Mouse (Mus musculus) heart, adult 9 months (tissue): Measurements from ENCODE around the gene Cpne8.
"Not testable (repeated sequence)": the region's sequence is repeated elsewhere in the genome, so short reads cannot be mapped to it uniquely, and the experiment has no call there.

ENCODE experiments used
- DNase-seq, 2 experiments: peaks; one replicate each; pipeline ENCODE4 v3.0.0; 2022; ENCODE audit warnings: low spot score in 2 of 2

The Cpne8 gene

DNA sequence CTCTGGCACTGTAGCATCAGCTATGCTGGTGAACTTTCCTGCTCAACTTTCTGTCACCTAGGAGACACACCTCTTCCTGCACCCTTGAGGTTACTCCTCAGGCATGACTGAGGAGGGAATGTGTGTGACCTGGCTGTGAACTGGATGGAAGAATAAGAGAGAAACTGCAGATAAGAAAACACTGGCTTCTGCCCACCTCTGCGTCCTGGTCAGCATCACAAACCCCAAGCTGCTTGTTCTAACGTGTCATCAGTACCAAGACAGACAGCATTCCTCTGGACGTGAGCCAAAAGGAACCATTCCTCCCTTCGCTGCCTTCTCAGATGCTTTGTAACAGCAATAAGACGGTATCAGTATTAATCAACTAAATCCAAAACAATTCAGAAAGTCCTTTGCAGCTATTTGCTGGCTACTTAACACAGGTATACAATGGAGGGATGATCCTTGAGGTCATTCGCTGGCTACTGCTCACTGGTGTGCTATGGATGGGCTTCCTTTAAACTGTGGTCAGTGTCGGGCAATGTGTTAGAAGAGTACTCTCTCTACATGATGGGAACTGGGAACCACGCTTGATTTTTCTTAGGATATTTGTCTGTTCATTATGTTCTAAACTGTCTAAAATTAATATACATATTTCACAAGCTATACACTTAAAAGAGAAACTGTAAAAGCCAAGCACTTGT, 63.0 kb downstream of the Cpne8 start:
- DNase-seq: no peak

DNA sequence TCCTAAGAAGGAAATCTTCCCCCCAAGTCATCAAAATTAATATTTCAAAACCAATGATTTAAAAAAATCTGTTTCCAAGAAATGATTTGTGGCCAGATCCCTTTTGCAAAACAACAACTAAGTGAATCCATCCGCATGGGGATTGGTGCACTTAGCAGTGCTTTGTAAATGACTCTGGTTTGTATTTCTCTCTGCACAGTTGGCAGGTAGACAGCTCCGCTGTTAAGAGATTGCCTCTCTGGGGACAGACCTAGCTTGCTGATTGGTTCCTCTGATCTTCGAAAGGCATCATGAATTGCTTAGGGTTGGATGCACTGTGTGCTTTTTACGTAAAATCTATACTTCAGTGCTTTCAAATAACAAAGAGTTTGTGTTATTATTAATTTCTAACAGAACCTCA, 68.5 kb downstream of the Cpne8 start:
- not testable (repeated sequence) for DNase-seq

DNA sequence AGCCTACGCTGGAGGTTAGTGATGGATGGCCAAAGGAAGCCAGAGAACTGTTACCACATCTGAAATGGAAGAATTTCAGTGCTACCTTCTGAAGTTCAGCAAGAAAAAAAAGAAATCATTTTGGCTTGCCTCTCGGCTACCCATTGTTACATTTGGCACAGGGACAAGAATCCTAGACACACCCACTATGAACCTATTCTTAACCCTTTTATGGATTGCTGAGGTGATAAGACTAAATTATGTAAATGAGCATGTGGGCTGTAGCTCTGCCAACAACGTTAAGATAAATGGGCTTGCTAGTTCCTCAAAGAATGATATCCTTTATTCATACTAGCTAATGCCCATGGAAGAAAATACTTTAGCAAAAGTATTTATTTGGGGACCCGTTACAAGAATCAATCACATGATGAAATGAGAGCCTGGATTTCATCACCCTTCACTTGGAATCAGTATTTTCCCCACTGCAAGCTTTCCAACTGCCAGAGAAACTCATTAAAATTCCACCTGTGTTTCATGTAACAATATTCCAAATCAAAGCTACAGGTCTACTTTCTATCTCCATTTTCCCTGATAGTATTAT, 69.3 kb downstream of the Cpne8 start:
- peak; percentile 6 to 17 for DNase-seq

DNA sequence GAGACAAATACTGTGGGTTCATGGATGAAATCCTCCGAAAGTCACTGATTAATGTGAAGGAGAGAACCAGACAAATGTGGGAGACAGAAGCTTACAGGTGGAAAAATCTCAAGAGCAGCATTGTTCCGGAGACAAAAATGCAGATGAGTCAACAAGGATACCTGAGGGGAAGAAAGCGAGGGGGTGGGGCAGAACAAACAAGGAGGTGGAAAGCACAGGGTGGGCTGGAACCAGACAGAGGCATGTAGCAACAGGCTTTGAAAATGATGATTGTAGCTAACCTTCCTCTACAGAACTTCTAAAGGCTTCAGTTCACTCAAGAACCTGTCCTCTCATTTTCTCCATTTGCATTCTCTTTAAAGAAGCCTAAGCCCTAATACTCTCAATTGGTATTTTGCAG, 70.9 kb downstream of the Cpne8 start:
- DNase-seq: no peak

DNA sequence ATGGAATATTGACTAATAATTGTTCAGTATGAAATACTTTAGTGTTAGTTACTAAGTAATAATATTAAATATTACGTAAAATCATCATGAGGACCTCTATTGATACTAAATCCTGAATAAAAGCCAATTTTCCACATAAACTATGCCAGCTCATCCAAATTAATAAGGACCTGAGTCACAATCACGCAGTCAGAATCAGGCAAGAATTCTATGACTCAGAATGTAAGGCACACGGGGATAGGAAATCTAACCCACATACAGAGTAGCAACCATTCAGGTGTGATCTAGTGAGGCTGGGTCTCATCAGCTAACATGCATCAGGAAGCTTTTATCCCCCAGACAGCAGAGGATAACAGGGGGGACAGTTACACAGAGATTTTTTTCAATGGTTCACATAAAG, 72.1 kb downstream of the Cpne8 start:
- DNase-seq: no peak

DNA sequence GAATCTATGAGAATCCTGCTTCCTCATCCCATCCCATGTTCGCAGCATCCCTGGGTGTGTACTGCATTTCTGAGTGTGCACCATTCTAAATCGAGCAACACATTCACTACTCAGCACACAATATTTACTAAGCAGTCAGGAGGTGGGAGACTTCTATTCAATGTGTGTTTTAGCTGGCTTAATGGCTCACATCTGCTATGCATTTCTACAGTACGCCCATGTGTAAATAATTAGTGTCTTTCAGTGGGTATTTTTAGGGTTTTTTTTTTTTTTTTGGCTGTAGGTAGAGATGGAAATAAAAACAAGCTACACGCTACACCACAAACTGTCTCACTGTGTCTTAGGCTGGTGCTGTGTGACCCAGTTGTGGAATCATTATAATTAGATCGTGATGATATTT, 75.6 kb downstream of the Cpne8 start:
- DNase-seq: no peak

DNA sequence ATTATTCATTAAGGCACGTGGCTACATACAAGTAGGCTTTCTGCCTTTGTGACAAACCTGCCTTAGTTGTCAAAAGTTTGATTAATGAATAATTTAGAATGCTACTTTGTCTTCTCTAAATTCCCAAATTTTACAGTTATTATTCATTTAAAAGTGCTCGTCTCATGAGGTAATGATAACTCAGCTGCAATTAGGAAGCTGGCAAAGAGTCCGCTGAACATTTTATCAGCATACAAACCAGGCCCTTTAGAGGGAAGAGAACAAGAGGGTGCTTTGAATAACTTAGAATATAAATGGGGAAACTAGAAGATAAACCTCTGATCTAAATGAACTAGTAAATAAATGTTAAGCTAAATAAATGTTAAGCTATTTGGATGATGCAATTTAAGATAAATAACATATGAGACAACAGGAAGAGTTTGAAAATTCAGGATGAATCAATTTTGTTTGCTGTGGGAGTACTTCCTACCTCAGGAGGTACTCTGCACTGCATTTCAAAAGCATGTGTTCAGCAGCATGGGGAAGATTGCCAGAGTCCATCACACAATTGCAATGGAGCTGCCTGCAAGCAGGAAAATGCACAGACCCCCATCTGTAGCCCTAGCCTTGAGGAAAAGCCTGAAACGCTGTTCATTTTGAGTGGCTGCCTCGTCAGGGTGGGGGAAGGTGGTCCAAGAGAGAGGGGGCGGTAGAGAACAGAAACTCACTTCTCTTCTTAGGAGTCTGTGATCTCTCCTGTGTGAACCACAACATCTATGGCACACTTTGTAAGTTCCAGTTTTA, 81.3 kb downstream of the Cpne8 start:
- DNase-seq: no peak

DNA sequence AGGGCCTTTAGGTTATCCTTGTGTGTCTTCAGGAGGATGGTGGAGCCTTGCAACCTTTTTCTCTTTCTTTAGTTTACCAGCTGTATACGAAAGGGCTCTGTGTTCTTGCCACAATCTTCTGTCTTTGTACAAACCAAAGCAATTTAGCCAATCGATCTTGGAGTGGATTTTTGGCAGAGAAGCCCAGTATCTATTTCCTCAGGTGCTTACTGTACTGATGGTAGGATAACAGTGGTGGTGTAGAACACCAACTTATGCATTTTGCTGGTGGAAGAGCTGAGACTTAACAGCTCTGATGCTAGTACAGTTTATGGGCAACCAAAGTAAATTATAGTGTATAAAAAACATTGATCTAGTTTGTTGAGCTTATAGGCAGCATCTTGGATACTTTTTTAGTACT, 83.6 kb downstream of the Cpne8 start:
- DNase-seq: no peak

DNA sequence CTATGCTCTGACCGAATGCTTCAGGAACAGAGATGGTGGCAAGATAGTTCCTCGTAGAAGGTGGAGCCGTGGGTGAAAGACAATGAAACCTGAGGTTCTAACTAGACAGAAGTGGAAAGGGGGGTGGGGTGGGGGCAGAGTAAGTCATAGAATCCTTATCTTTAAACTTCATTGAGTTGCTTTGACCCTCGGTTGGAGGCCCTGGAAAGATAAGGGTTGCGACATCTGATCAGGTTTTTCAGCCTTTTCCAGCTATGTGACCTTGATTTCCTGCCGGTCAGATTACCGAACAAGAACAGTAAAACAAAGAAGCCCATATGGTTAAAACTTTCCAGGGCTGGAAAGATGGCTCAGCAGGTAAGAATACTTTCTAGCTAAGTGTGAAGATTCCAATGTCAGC, 89.6 kb downstream of the Cpne8 start:
- DNase-seq: no peak

DNA sequence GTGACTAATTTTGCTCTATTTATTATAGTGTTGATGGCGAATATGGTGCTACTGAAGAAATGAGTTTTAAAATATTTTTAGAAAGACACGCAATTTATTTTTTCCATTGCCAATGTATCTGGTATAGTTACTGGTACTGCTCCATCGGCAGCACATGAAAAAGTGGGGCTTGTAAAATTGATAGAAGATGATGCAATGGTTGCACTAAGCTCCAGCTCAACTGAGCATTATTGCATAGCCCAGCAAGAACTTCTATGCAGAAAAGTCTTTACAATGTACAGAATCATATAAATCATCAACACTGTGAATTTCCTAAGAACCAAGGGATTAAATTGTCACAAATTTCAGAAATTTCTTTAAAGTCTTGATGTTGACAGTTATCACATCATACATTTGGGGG, 101.8 kb downstream of the Cpne8 start:
- DNase-seq: no peak

DNA sequence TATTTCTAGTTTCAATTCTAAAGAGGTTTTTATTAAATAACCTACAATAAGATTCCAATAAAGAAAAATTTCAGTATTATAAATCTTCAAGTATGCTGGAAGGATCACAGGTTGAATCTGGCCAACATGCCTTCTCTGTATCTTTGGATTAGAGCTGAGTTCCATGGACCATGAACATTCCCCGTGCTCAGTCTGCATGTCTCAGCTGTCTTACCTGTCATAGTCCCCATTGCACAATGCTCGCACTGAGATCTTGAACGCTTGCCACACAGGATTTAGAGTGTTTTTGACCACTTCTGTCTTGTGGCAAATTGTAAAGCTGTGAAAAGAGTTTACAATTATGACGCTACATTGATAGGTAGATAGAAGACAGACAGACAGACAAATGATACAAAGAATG, 110.0 kb downstream of the Cpne8 start:
- DNase-seq: no peak

DNA sequence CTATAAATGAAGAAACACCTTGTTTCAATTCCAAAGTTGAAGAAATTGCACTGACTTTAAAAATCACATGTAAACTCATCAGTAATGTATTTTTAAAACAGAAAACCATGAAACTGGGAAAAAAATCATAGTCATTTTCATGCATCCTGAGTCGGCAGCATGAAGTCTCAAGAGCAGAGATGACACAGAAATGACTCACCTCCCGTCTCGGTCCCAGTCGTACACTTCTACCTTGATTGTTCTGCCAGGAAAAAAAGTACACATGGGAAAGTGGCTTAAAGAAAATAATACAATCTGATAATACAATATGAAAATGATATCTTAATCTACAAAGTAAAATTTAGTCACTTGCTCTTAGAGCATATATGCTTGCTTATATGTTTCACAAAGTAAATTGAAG, 111.2 kb downstream of the Cpne8 start:
- DNase-seq: no peak

DNA sequence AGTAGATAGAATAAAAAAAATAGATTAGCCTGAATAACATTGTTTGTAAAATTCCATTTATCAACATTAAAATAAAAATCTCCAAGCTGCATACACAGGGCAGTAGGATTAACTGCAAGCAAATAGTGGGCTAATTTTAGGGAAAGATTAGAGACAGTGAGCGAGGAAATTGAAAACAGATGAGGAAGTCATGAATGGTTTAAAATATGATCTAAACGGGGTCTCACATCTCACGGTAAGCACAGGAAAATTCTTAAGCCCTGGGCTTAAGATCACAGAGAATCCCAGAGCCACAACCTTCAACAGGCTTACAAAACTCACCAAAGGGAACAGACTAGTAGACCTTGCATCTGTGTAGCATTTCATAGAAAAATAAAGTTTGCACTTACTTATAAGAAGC, 115.2 kb downstream of the Cpne8 start:
- DNase-seq: no peak

DNA sequence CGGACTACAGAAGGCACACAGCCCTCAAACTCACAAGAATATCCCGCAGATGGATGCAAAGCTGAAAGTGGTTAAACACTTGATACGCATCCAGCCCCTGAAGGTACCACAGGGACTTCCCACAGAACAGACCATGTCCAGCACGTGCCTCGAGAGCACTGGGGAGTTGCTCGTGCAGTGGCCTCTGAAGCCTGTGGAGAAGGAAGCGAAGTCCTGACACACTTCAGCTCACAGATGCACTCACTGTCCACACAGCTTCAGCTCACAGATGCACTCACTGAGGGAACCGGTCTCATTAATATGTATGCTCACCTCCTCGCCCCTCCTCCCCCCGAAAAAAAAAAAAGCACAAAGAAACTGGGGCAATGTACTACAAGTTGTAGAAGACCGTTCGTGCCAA, 117.6 kb downstream of the Cpne8 start:
- DNase-seq: no peak

DNA sequence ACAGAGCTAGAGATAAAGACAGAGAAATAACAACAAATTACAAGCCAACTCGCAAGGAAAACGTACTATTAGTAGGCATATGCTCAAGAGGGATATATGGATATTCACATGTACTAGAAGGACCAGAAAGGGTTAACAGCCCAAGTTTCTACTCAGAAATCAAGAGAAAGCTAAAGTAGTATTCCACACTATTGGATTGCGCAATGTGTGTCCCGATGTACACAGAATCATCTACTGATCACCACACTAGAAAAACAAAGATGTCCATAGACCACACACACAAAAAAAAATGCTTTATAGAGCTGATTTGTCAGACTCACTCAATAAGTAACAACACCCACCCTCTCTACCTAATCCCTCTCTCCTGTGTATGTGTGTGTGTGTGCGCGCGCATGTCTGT, 130.6 kb downstream of the Cpne8 start:
- DNase-seq: no peak

DNA sequence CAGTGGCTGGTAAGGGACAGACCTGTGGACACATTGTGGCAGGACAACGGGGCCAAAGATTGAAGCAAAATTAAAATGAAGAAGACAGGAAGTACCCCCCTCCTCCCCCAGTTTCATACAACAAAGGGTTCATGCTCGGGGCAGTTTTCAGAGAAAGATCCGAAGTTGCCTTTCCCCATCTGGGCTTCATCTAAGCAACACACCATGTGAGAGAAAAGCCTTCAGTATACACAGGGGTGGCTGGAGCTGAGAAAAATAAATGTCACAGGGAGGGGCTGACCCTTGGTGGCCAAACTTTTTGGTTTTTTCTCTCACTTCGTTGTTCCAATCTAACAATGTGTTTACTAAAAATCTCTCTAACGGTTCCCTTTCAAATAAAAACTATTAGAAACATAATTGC, 135.8 kb downstream of the Cpne8 start:
- DNase-seq: no peak

DNA sequence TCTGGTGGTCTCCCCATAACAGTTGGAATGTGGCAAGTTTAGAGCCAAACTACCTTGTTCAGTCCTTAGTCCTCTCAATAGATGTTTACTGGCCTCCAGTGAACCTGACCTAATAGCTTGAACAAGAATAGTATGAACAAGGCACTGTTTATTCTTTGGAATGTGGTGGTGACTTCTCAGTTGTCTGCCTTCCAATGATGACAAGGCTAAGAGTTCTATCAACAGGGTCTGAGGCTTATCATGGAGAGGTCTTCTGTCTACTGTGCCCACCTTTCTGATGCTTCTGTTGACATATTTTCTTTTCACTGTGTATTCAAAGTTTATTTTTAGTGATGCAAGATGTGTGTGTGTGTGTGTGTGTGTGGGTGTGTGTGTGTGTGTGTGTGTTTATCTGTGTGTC, 137.1 kb downstream of the Cpne8 start:
- DNase-seq: no peak

DNA sequence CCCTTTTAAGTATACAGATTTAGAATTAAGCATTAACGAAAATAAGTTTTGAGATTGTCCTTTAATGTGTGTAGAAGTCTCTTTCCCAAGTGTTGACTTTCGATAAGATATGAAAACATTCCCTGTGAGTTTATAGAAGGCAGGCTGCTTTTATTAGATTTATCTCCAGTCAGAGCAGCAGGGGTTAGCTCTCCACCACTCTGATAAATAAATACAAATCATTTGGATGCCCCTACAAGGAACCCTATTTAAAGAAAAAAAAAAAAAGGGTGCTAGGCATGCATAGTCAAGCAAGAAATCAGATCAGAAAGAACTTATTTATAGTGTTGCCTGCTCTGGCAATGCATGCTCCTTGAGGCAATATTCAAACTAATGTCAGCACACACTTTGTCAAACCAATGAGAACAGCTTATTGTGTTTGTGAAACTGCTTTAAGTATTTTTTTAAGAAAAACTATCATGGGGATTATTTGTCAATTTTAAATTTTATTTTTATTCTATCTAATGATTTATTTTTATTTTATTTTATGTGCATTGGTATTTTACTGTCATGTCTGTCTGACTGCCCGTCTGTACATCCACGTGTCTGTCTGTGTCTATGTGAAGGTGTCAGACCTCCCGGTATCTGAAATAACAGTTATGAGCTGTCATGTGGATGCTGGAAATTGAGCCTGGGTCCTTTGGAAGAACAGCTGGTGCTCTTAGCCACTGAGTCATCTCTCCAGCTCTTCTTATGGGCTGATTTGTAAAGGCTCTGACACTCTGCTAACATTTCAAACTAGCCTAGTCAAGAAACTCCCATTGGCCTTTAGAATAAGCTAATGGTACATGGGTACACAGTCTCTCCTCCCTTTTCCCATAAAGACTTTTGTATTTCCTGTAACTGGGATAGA, 142.7 kb downstream of the Cpne8 start:
- DNase-seq: no peak

DNA sequence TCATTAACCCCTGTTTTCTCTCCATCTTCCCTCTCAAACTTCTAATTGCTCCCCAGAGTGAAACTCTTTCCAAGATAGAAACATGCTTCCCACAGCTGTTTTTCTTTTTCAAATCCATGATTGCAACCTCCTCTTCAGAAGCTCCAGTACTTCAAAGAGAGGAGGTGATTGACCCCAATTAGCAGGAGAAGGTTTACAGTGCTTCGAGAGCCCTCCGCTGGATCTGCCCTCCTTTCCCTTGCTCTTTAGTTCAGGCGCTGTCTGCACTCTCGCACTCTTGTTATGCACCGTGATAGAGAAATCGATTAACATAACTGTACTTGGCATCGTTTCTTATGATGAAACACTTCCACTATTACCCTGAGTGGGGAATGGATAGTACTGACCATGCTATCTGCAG, 143.5 kb downstream of the Cpne8 start:
- no peak for DNase-seq

DNA sequence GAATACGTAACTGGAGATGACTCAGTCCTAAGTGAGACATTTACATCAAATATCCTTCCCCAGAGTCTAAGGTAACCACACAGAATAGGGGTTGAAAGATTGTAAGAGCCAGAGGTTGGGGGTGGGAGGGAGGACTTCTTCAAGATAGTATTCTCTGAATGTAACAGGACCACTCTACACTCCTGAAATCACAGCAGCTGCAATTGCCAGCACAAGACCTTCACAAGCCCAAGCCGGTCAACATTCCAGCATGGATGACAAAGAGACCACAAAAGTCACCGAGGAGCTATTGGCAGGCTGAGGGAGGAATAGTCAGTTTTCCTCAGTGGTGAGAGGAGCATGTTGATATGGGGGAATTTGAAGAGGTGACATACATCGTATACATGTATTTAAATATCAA, 166.5 kb downstream of the Cpne8 start:
- DNase-seq: no peak

DNA sequence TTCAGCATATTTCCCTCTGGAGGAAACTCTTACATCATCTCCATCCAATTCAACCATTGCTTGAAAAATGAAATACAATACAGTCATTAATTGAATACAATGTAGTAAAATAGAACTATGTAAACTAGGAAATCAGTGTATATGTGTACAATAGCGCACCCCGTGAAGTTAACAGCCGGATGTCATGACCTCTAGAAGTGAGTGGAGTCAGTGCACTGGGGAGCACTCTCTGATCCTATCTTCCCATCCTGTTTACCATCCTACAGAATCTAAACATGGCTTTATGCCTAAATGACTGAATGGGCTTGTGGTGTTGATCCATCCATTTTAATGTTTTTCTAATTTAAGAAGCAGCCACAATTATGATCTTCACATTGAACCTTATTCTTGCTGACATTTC, 182.2 kb downstream of the Cpne8 start:
- no peak for DNase-seq

DNA sequence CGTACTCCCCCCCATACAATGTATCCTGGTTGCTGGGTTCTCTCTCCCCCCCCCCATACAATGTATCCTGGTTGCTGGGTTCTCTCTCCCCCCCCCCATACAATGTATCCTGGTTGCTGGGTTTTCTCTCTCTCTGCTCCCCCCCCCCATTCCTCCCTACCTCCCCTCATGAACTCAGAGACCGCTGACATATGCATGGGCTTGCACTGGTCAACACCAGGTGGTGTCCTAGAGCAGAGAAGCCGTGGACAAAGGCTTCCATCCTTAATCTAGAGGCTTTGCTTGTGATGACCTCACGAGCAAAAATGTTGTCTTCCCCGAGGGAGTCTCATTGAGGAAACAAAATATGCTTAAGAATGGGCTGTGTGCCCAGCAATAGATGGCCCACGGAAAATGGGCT, 187.7 kb downstream of the Cpne8 start:
- DNase-seq: no peak
